Mouse (Mus musculus) stomach, postnatal 0 days (tissue): Measurements from ENCODE around the gene Ccl28.
"Not testable (repeated sequence)": the region's sequence is repeated elsewhere in the genome, so short reads cannot be mapped to it uniquely, and the experiment has no call there.

Experiments
- CTCF ChIP-seq: IDR thresholded peaks from 2 replicates; pipeline ENCODE4 v1.5.1; 2016; ENCODE audit warnings: antibody characterized with exemption, low read depth, mild to moderate bottlenecking, moderate library complexity
- EP300 ChIP-seq: optimal IDR thresholded peaks from 2 replicates; pipeline ENCODE3; 2016; ENCODE audit warnings: antibody characterized with exemption

GRCm38 (mm10) chr13:119691958-119692357 is 68.3 kb downstream of the Ccl28 start:
- TF ChIP-seq CTCF, EP300: not testable (repeated sequence)
